Mouse (Mus musculus) kidney, adult 8-10 months (tissue): ENCODE measurements around the gene Kcnh6.
"Not testable (repeated sequence)": the region's sequence is repeated elsewhere in the genome, so short reads cannot be mapped to it uniquely, and the experiment has no call there.

Experiments
- DNase-seq, 2 experiments: peaks; one replicate each; pipeline ENCODE4 v3.0.0; 2022

Kcnh6 gene

DNA sequence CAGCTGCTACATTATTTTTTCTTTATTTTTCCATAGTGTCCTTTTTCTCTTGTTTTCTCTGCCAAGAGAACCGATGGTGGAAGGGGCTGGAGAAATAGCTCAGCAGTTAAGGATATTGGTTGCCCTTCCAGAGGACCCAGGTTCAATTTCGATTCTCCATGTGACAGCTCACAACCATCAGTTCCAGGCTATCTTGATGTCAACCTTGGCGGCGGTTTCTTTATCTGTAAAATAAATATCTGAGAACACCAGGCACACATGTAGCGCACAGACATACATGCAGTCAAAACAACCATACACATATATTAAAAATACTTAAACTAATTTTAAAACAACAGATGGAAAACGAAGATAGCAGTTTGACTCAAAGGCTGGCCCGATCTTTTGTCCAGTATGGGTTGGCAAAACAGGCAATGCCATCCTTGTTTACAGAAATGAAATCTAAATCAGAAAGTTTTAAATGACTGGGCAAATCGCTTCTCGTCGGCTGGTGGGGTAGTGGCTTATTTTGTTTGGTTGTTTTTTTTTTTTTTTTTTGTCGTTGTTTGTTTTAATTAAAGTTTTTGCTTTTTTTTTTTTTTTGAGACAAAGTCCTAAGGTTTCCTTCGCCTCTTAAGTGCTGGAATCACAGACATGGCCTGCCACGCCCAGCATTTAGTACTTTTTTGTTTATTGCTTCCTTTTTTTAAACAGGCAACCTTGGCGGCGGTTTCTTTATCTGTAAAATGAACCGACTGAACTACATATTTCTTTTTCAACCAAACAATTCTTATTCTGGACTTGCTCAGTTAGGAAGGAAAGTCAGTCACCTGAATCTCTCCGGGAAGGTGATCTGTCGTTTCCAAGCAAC lies 57.4 kb downstream of the Kcnh6 start:
- no peak for DNase-seq

DNA sequence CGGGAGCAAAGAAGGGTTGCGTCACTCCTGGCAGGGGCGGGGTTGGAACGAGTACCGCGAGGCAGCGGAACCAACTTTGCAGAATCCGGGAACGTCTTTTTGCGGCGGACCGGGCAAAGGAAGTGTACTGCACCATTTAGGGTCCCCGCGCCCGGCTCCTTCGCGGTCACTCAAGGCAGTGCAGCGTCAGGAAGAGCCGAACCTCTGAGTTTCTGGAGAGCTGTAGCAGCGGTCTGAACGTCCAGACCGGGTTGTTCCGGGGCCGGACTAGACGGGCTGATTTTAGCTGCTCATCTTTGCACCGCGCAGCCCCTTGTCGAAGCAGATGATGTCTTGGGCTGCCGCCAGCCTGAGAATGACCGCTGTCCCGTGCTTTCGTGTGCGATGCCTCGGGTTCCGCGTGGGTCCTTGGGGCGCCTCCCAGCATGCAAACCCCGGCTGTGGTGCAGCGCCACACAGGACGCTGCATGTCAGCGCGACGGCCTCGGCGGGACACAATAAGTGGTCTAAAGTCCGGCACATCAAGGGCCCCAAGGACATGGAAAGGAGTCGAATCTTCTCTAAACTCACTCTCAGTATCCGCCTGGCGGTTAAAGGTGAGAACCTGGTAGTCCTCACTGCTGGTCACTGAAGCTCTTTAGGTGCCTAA lies 58.1 kb downstream of the Kcnh6 start, which contains the start of gene Taco1:
Gene Taco1, plus strand, starts transcription at position 139 of the 649 bp plus-strand sequence.
- peak; percentile 95 to 97 for DNase-seq

DNA sequence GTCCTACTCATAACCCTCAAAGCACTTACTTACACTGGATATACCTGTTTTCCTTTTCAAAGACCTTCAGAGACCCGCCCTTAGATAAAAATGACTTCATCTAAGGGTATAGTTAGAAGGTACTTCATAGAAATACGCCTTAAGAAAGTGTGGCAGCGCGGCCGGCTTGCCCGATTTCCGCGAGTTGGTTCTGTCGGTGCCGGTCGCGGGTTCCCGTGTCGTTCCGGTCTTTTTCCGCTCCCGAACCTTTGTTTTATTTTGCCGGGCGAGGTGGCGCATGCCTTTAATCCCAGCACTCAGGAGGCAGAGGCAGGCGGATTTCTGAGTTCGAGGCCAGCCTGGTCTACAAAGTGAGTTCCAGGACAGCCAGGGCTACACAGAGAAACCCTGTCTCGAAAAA lies 58.7 kb downstream of the Kcnh6 start:
- DNase-seq: not testable (repeated sequence)

DNA sequence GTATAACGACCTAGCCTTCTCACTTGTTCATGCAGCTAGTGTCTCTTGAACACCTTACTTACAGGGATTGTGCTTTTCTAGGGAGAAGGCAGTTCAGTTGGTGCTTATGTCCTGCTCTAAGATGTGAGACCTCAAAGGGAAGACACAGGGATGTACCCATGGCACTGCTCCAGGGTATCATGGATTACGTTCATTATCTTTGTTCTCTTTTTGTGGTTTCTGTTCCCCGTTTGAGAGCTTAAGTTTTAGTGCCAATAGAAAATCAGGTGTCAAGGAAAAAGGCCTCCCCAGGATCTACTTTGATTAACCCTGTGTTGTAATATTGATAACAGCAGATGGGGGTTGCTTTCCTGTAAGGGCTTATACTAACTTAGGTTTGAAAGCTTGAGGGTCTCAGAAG lies 65.8 kb downstream of the Kcnh6 start:
- DNase-seq: no peak

DNA sequence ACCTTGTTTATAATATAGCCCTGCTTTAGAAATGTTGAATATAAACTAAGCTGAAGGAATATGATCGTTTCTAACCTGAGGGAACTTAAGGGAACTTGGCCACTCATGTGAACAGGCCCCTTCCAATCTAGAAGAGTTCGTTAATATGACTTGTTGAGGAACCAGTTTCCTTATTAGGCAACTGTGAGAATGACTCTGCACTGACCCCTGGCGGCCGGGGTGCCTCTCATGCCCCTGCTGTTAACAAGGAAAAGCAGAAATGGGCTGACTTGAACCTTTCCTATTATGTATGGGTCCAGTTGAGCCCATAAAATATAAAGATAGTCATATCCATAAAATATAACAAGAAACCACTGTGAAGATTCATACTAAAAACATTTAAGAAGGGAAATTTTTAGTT lies 68.4 kb downstream of the Kcnh6 start:
- DNase-seq: peak; percentile 43 to 73
